Mouse (Mus musculus) heart, adult 8-10 months (tissue): ENCODE measurements around the gene Isg20l2. TPM values are rescaled to one million over a fixed set of nuclear protein-coding genes. Genes with fewer than 3 reads are reported as not detected.

Experiments used
- DNase-seq: peaks from one replicate; pipeline ENCODE4 v3.0.0; 2022; ENCODE audit warnings: low spot score
- total RNA-seq, 4 experiments: library from RNA; stranded (reverse); gene quantifications; 2 replicates each; pipeline ENCODE4 v1.2.4; 2022

The Isg20l2 gene
- total RNA-seq, 4 experiments from 2014 or later: 9.0 to 9.8 (median 9.7) TPM

DNA sequence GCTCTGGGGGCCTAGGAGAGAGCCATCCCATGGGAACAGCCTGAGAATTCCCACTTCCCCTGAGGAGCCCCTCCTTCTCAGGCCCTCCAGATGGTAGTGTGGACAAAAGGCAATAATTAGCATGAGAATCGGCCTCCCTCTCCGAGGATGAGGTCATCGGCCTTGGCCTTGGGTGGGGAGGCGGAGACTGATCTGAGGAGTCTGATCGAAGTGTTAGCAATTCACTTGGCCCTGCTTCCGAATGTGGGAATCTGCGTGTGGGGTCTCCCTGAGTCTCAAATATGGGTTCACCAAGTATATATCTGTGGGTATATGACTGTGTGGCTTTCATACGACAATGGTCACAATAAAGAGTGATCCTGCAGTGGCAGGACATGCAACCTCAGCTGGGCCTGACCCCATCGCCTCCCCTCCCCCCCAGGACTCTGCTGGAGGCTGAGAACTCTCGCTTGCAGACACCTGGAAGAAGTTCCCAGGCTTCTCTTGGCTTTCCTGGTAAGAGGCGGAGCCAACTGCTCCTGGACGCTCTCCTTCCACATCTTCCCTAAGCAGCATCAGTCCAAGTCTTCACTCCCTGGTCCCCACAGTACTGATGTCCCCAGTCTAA is 44.4 kb downstream of the Isg20l2 start:
- peak; percentile 61 for DNase-seq

DNA sequence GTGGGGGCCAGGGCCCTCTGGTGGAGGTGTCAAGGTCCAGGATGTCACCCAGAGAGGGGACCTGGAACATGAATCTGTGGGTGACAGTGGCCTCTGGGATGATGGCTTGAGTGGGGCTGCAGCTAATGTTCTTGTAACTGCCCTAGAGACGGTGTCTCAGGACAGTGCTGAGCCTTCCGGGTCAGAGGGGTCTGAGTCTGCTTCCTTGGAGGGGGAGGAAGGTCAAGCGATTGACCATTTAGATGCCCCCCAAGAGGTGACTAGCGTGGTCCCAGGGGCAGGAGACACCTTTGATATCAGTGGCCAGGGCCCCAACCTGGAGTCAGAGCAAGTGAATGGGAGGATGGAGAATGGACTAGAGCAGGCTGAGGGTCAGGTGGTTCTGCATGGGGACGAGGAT is 49.4 kb downstream of the Isg20l2 start:
- no peak for DNase-seq

DNA sequence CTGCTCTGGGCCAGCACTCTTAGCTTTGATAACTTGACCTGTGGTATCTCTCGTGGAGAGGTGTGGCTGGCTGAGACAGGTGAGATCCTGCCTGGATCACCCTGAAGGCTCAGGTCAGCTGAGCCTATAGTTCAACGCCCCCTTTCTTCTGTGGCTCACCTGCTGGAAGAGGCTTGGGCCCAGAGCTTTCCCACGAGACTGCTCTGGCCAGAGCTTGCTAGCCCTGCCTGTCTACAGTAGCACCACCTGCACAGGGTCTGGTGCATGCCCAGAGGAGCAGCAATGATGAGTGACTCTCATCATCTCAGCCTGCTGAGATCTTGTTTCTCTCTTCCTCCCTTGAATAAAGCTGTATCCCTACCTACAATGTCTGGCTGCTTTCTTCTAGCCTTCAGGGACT is 50.0 kb downstream of the Isg20l2 start:
- no peak for DNase-seq

DNA sequence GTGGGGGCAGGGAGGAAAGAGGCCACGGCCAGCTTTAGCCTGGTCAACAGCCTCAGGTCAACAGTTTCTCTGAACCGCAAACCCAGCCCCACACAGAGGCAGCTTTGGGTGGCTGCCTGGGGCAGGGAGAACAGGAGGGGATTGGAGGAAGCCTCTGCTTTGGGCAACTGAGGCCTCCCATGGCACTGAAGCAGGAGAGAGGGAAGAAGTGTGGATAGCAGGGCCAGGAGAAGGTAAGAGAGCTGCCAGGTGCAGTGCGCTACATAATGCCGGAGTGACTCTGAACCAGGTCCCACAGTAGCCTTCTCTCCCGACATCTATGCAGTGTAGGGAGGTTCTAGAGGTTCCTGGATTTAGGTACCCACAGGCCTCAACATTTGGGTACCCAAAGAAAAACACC is 50.6 kb downstream of the Isg20l2 start:
- no peak for DNase-seq

DNA sequence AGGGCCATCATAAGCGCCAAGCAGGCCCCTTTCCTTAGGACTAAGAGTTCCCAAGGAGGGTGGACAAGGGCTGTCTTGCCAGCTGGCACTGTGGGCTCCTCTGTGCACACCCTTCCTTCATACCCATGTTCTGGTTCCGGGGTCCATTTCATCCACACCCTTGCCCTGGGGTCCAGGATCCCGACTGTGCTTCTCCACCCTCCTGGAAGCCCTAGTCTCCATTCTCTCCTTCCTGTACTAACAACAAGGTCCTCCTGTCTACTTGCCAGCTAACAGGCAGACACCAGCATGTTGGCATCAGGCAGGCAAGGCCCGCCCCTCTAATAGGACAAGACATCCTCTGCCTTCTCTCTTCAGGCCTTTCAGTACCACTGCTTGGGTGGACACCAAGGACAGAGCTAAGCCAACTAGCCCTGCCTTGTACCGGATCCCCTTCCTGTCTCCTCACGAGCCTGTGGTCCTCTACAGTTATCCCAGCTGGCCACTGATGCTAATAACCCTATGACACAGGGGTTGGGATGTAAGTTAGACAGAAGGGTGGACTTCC is 51.2 kb downstream of the Isg20l2 start:
- DNase-seq: no peak

DNA sequence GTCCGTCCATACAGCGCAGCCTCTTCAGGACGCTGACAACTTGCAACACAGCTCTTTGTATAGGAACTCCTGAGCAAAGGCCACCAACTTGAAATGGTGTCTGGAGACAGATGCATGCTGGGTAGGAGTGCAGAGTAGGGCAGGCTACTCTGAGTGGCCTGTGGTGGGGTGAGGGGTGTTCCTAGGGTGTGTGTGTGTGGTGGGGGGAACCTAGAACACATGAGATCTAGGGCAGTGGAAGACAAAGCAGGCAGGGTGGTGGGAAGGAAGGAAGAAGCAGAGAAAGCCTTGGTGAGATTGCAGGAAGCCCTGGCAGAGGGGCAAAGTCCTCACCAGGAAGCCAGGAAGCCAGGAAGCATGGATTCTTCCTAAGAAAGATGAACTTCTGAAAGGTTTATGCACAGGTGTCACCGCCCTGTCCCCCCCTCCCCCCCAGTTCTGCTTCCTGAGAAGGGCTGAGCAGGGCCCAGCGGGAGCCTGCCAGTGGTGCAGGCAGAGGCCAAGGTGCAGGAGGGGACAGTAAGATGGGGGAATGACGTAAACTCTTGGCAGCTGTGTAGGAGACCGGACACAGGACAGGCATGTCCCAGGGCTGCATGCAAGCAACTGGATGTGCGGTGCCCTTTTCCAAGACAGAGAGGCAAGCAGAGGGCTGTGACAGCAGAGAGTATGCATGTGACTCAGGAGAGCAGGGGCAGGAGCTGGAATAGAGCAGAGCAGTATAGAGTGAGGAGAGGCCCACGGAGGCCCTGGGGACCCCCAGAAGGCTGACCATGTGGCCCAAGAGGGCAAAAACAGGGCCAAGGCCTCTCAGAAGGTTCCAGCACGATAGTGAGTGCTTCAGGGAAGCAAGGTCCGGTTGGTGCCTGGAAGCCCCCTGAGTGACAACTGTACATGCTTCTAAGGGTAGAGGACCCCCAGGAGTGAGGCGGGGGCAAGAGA is 52.1 kb downstream of the Isg20l2 start:
- peak; percentile 87 for DNase-seq

DNA sequence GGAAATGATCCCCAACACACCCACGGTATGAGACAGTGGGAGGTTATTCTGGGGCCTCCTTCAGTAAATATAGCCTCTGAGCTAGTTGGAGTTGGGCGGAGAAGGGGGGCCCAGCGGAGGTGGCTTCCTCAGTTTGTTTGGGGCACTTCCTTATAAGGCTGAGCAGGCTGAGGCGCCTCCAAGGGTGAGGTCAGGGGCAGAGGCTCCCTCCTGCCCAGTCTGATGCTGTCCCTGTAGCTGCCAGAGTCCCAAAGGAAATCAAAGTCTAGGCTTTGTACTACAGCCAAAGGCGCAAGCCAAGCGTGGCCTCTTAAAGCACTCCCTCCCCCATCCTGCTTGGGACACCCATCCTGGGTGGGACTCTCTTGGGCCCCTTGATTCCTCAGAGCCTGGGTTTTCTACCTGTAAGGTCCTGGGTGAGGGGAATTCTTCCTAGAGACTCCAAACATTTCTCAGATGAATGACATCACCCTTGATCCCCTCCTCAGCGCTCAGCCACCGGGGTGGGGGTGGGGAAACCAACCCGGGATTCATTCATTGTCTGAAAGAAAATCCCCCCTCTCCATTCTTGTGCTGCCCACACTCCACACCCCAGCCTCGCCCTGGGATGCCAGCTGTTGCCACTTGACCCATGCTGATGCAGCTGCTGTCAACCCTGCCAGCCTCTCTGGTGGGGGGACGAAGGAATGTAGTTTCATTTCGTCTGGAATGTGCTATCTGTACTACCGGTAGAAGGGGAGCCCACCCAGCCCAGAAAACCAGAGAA is 52.9 kb downstream of the Isg20l2 start:
- peak; percentile 78 for DNase-seq

DNA sequence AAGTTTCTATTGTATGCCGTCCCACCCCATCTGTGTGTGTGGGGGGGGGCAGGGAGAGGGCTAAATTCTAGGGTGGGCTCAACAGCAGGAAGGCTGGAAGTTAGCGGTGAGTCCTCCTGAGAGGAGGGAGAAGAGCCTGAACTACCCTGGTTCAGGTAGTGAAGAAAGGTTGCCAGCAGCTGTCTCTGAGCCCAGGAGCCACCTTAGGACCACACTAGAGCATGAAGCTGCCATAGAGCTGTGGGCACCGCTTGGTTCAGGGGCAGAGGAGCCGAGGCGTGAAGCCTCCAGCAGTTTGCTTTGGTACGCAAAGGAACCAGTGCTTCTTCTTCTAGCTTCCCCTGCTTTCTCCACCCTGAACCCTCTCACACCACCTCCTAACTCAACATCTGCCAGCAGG is 53.5 kb downstream of the Isg20l2 start:
- DNase-seq: no peak

DNA sequence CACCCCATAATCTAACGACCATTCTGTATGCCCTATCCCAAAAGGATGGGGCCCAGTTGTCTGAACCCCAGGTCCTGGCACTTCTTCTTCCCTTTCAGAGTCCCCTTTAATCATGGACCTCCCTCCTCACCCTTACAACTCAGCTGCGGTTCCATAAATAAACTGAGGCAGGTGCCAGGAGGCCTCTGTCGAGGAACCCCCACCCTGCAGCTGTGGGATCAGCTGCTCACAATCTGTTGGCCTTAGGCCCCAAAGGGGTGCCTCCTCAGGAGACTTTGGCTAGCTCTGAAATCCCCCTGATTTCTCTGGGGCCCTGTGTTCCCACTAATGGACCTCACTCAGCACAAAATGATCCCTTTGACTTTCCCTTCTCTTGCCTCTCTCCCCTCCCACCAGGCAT is 54.0 kb downstream of the Isg20l2 start:
- DNase-seq: no peak

DNA sequence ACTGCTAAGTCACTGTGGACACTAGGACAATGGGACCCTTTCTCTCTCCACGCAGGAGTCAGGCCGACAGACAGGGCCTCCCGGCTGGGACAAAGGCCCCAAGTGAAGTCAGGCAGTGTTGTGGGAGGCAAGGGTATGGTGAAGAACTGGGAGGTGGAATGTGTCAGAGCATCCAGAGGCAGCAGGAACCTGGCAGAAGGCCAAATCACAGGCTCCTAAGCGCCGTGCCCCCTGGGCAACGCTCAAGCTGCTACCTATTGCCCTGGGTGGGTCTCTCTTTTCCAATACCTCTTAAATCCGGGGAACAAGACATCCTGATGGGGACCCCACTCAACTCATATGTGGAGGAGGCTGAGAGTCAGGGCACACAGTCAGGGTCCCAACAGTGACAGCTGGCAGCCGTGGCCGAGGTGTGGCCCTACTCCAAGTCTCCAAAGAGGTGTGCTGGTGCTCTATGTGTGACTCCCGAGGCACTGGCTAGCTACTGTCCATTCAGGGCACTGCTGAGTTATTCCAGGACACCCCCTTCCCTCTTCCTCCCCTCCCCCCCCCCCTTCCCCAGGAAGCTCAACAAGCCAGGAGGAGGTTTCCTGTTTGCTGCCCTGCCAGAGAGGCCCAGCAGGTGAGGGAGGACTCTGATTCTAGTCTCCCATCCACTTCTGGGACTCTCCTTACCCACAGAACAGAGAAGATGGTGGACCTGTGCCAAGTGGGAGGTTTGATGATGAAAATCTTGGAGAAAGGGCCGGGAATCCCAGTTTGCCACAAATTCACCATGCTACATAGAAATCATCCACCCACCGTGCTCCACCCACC is 55.6 kb downstream of the Isg20l2 start:
- DNase-seq: no peak

DNA sequence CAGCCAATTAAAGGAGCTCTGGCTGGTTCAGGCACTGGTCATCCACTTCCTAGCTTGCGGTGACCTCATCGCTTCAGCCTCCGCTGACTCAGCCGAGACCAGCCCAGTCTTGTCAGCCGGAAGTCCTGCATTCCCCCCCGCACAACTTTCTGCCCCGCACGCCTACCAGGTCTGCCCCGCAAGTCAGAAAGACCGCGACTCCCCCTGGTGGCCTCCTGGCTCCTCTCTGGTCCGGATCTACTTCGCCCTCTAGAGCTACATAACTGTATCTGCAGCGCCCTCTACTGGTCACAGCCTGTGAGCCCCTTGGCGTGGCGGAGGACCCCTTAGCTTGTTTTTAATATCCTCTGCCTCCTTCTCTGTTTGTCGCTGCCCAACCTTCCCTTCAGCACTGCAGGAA is 56.8 kb downstream of the Isg20l2 start:
- peak; percentile 94 for DNase-seq

DNA sequence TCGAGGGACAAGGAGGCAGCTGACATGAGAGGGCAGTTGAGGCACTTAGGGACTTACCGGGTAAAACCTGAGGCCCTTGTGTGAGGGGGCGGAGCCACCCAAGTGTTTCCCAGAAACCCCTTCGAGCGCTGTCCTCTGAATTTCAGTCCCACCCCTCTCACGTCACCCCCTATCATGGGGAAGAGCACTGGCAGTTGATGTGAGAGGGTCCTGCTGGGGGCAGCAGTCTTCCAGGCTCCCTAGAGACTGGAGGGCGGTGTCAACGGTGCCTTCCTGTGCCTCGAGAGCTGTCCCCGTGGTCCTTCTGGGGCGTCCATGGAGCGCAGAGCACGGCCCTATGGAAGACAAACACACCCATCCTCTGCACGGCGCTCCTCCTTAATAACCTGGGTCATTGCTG is 57.5 kb downstream of the Isg20l2 start:
- DNase-seq: no peak

DNA sequence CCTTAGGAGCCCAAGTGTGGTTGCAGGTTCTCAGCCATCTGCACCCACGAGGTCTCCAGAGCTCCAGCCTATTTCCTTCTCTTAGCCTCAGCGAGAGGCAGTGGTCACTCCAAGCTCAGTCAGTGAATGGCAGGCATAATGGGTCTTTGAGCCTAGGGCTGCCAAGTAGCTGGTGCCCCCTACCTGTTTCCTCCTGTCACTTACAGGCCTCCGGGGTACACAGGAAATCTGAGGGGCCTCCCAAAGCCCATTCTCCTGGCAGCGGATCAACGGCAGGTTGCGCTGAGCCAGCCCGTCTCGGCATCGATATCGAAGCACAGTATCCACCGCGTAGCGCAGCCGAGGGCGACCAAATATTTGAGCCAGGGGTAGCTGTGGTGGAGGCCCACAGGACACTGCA is 58.0 kb downstream of the Isg20l2 start:
- DNase-seq: no peak

DNA sequence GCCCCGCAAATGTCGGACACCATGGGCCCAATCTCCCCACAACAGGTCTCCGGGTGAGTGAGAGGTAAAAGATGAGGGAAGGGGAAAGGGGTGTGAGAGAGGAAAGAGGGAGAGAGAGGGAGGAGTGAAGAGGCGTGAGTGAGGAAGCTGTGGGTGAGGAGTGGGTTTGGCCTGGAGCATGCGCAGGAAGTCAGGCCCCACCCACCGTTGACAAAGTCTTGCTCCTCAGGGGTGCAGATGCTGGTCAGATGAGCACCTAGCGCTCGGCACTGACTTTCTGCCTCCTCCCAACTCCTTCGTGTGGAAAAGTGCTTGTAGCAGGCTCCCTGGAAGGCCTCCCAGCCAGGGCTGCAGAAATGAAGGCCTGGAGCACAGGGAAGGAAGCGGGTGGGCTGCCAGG is 59.8 kb downstream of the Isg20l2 start:
- DNase-seq: no peak

Other genes with a start within 250 kb of the Isg20l2 start
- under 1 TPM in 3 of 4 experiments, not detected in 1; 0.09 to 0.31 (median 0.13) TPM for gene Lrrc71, start 181.7 kb upstream of the Isg20l2 start, total RNA-seq
- gene Ntrk1, start 135.2 kb upstream of the Isg20l2 start, total RNA-seq: under 1 TPM in 3 of 4 experiments, not detected in 1; 0.16 to 0.30 (median 0.19) TPM
- gene Insrr, start 133.4 kb upstream of the Isg20l2 start, total RNA-seq: not detected
- 10 to 100 TPM; 14.0 to 19.9 (median 15.4) TPM for gene Pear1, start 106.0 kb upstream of the Isg20l2 start, total RNA-seq
- under 1 TPM in 2 of 4 experiments, not detected in 2; 0.06 to 0.16 TPM for gene Sh2d2a, start 83.6 kb upstream of the Isg20l2 start, total RNA-seq
- 10 to 100 TPM; 40.7 to 49.8 (median 45.6) TPM for gene Prcc, start 44.7 kb upstream of the Isg20l2 start, total RNA-seq
- 100 to 1,000 TPM; 109 to 118 (median 117) TPM for gene Hdgf, start 24.0 kb upstream of the Isg20l2 start, total RNA-seq
- 10 to 100 TPM; 73.5 to 80.6 (median 77.1) TPM for gene Mrpl24, start 10.8 kb upstream of the Isg20l2 start, total RNA-seq
- 1 to 10 TPM; 4.6 to 6.7 (median 5.3) TPM for gene Rrnad1, start 403 bp downstream of the Isg20l2 start, total RNA-seq
- gene Crabp2, start 18.4 kb downstream of the Isg20l2 start, total RNA-seq: not detected
- gene Nes, start 40.8 kb downstream of the Isg20l2 start, total RNA-seq: 10 to 100 TPM; 10.1 to 25.1 (median 18.9) TPM
- under 1 TPM in 3 of 4 experiments, not detected in 1; 0.09 to 0.69 (median 0.27) TPM for gene Bcan, start 69.9 kb downstream of the Isg20l2 start, total RNA-seq
- gene Hapln2, start 97.3 kb downstream of the Isg20l2 start, total RNA-seq: not detected
- 10 to 100 TPM in 3 of 4 experiments, 1 to 10 TPM in 1; 9.8 to 11.7 (median 10.8) TPM for gene Gpatch4, start 112.8 kb downstream of the Isg20l2 start, total RNA-seq
- 100 to 1,000 TPM in 1 of 4 experiments, 10 to 100 TPM in 3; 94.4 to 103 (median 96.3) TPM for gene Naxe, start 128.2 kb downstream of the Isg20l2 start, total RNA-seq
- gene Ttc24, start 148.0 kb downstream of the Isg20l2 start, total RNA-seq: not detected
- under 1 TPM; 0.22 to 0.80 (median 0.45) TPM for gene Iqgap3, start 151.7 kb downstream of the Isg20l2 start, total RNA-seq
- gene Mef2d, start 212.1 kb downstream of the Isg20l2 start, total RNA-seq: 100 to 1,000 TPM; 125 to 139 (median 131) TPM